Mouse (Mus musculus): ENCODE measurements around the gene Rpl13a. TPM values are rescaled to one million over a fixed set of nuclear protein-coding genes. Genes with fewer than 3 reads are reported as not detected.
A peak's percentile ranks its signal among the peaks of the same experiment; 100 is the strongest.
"Not testable (repeated sequence)": the region's sequence is repeated elsewhere in the genome, so short reads cannot be mapped to it uniquely, and the experiment has no call there.

Gene Rpl13a
- polyA plus RNA-seq, 1 experiment from 2014 or later: 1,253 TPM

GRCm38 (mm10) chr7:45097479-45097878 is 31.1 kb downstream of the Rpl13a start:
- no peak overlapping the region for H3K9ac ChIP-seq (ENCODE audit: low read length)
- no peak overlapping the region for H3K4me2 ChIP-seq (ENCODE audit: low read length)
- DNase-seq (ENCODE audit: low spot score) (no peak), ATAC-seq (no peak)
- H3K9me3 ChIP-seq (replicated peaks; ENCODE audit: control insufficient read depth, low read length): no peaks in the 10 kb centered on the region
- H3K27me3 ChIP-seq (replicated peaks; ENCODE audit: control insufficient read depth, insufficient read depth, low read length): no peaks in the 10 kb centered on the region
- WGBS: 41% methylated on average over 6 of the region's 6 CpGs
- no peaks in the 10 kb centered on the region for H3K4me1 ChIP-seq (ENCODE audit: control insufficient read depth, insufficient read depth, low read length)
- no peaks in the 10 kb centered on the region for H3K36me3 ChIP-seq (ENCODE audit: control insufficient read depth, insufficient read depth, low read length)
- no peak overlapping the region for H3K4me3 ChIP-seq (ENCODE audit: low read depth, low read length)
- H3K27ac ChIP-seq (ENCODE audit: low read depth, low read length): no peak overlapping the region

DNA sequence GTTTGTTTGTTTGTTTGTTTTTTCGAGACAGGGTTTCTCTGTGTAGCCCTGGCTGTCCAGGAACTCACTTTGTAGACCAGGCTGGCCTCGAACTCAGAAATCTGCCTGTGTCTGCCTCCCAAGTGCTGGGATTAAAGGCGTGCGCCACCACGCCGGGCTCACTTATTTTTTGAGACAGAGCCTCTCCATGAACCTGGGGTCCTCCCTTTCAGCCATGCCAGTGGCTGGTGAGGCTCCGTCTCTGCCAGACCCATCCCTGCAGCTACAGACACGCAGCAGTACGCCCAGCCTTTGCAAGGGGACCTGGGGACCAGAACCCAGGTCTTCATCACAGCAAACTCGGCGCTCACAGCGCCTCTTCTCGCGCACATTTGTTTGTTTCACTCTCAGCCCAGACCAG is 32.6 kb downstream of the Rpl13a start:
- not testable (repeated sequence) for H3K36me3 ChIP-seq (ENCODE audit: control insufficient read depth, insufficient read depth, low read length); H3K4me1 ChIP-seq (ENCODE audit: control insufficient read depth, insufficient read depth, low read length); H3K9me3 ChIP-seq (replicated peaks; ENCODE audit: control insufficient read depth, low read length); DNase-seq (ENCODE audit: low spot score); H3K4me3 ChIP-seq (ENCODE audit: low read depth, low read length); H3K27ac ChIP-seq (ENCODE audit: low read depth, low read length); H3K27me3 ChIP-seq (replicated peaks; ENCODE audit: control insufficient read depth, insufficient read depth, low read length); ATAC-seq; H3K9ac ChIP-seq (ENCODE audit: low read length); H3K4me2 ChIP-seq (ENCODE audit: low read length)
- WGBS: 91% methylated on average over 14 of the region's 14 CpGs

- DNase-seq (ENCODE audit: low spot score) (no peak), ATAC-seq (no peak)
- Histone ChIP-seq H3K36me3 (ENCODE audit: control insufficient read depth, insufficient read depth, low read length) (no peaks in the 10 kb centered on the region), H3K4me1 (ENCODE audit: control insufficient read depth, insufficient read depth, low read length) (peaks cover 8% of the 10 kb centered on the region; the same call in 1 of the 2 replicates), H3K4me3 (ENCODE audit: low read depth, low read length) (no peak overlapping the region), H3K9ac (ENCODE audit: low read length) (no peak overlapping the region), H3K27ac (ENCODE audit: low read depth, low read length) (no peak overlapping the region), H3K4me2 (ENCODE audit: low read length) (no peak overlapping the region), H3K27me3 (replicated peaks; ENCODE audit: control insufficient read depth, insufficient read depth, low read length) (no peaks in the 10 kb centered on the region), H3K9me3 (replicated peaks; ENCODE audit: control insufficient read depth, low read length) (no peaks in the 10 kb centered on the region)
- WGBS: 84% methylated on average over 6 of the region's 6 CpGs
Observed at GRCm38 (mm10) chr7:45095367-45095766, 33.2 kb downstream of the Rpl13a start.

DNA sequence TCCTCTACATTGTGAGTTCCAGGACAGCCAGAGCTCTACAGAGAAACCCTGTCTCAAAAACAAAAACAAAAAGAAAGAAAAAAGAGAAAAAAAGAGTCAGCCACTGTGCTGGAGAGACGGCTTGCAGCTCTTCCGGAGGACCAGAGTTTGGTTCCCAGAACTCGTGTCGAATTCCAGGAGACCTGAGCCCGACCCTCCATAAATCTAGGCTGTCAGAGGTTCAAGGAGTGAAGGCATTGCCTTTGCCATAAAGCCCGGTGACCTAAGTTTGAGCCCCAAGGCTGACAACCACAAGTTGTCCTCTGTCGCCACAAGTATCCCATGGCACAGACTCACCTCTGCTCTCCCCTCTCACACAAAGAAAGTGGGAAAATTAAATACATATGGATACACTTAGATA is 34.4 kb downstream of the Rpl13a start:
- ATAC-seq (no peak), DNase-seq (ENCODE audit: low spot score) (no peak)
- 82% methylated on average over 7 of the region's 7 CpGs for WGBS
- H3K9me3 ChIP-seq (replicated peaks; ENCODE audit: control insufficient read depth, low read length): no peaks in the 10 kb centered on the region
- no peaks in the 10 kb centered on the region for H3K27me3 ChIP-seq (replicated peaks; ENCODE audit: control insufficient read depth, insufficient read depth, low read length)
- peaks cover 8% of the 10 kb centered on the region; the same call in 1 of the 2 replicates for H3K4me1 ChIP-seq (ENCODE audit: control insufficient read depth, insufficient read depth, low read length)
- no peak overlapping the region for H3K27ac ChIP-seq (ENCODE audit: low read depth, low read length)
- no peak overlapping the region for H3K4me3 ChIP-seq (ENCODE audit: low read depth, low read length)
- H3K4me2 ChIP-seq (ENCODE audit: low read length): no peak overlapping the region
- no peak overlapping the region for H3K9ac ChIP-seq (ENCODE audit: low read length)
- H3K36me3 ChIP-seq (ENCODE audit: control insufficient read depth, insufficient read depth, low read length): no peaks in the 10 kb centered on the region

GRCm38 (mm10) chr7:45093516-45093905 is 35.0 kb downstream of the Rpl13a start:
- no peaks in the 10 kb centered on the region for H3K36me3 ChIP-seq (ENCODE audit: control insufficient read depth, insufficient read depth, low read length)
- H3K9ac ChIP-seq (ENCODE audit: low read length): no peak overlapping the region
- no peaks in the 10 kb centered on the region for H3K9me3 ChIP-seq (replicated peaks; ENCODE audit: control insufficient read depth, low read length)
- ATAC-seq: no peak
- H3K4me2 ChIP-seq (ENCODE audit: low read length): no peak overlapping the region
- whole genome bisulfite sequencing: 35% methylated on average over 18 of the region's 18 CpGs
- no peaks in the 10 kb centered on the region for H3K27me3 ChIP-seq (replicated peaks; ENCODE audit: control insufficient read depth, insufficient read depth, low read length)
- H3K4me3 ChIP-seq (ENCODE audit: low read depth, low read length): no peak overlapping the region
- no peak overlapping the region for H3K27ac ChIP-seq (ENCODE audit: low read depth, low read length)
- H3K4me1 ChIP-seq (ENCODE audit: control insufficient read depth, insufficient read depth, low read length): peaks cover 8% of the 10 kb centered on the region; the same call in 1 of the 2 replicates
- DNase-seq (ENCODE audit: low spot score): no peak

DNA sequence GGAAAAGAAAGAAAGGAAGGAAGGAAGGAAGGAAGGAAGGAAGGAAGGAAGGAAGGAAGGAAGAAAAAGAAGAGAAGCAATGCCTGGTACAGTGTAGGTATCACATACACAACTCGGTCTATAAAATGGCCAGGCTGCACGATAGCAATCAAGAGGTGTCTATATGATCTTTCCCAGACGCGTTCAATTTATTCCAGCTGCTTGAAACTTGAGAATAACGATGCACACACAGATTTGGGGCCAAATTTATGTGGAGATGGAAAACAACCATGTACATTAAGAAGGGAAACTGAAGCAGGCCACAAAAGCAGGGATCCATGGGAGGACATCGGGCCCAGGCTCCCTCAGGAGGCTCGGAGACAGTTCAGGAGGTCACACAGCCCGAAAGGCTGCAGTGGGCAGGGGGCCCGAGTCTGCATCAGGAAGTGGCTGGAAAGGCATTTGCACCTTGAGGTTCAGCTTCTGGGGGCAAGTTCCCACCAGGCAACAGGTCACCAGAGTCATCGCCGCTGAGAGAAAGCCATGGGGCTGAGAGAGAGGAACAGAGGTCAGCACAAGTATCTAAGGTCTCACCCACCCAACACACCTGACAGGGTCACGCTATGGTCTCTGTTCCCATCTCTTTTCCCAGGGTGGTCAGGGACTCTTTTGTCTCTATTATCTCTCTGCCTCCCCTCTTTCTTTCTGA is 35.6 kb downstream of the Rpl13a start:
- no peak overlapping the region for H3K4me2 ChIP-seq (ENCODE audit: low read length)
- no peak for ATAC-seq
- no peak overlapping the region for H3K4me3 ChIP-seq (ENCODE audit: low read depth, low read length)
- H3K36me3 ChIP-seq (ENCODE audit: control insufficient read depth, insufficient read depth, low read length): no peaks in the 10 kb centered on the region
- H3K27ac ChIP-seq (ENCODE audit: low read depth, low read length): no peak overlapping the region
- no peak overlapping the region for H3K9ac ChIP-seq (ENCODE audit: low read length)
- DNase-seq (ENCODE audit: low spot score): no peak
- H3K9me3 ChIP-seq (replicated peaks; ENCODE audit: control insufficient read depth, low read length): no peaks in the 10 kb centered on the region
- WGBS: 68% methylated on average over 12 of the region's 12 CpGs
- H3K27me3 ChIP-seq (replicated peaks; ENCODE audit: control insufficient read depth, insufficient read depth, low read length): no peaks in the 10 kb centered on the region
- H3K4me1 ChIP-seq (ENCODE audit: control insufficient read depth, insufficient read depth, low read length): peaks cover 8% of the 10 kb centered on the region; the same call in 1 of the 2 replicates

- no peak within 1 kb of the TSS for H3K27ac ChIP-seq (ENCODE audit: low read depth, low read length)
Observed at GRCm38 (mm10) chr7:45092048-45092447, 36.5 kb downstream of the Rpl13a start, which contains the start of gene Rcn3. Rcn3 (minus strand) TSS chr7:45092221.

GRCm38 (mm10) chr7:45091001-45091990 is 37.3 kb downstream of the Rpl13a start:
- H3K27me3 ChIP-seq (replicated peaks; ENCODE audit: control insufficient read depth, insufficient read depth, low read length): no peaks in the 10 kb centered on the region
- H3K4me3 ChIP-seq (ENCODE audit: low read depth, low read length): peak overlapping the region; percentile 31
- no peak for DNase-seq (ENCODE audit: low spot score)
- H3K9ac ChIP-seq (ENCODE audit: low read length): peak overlapping the region; percentile 57
- H3K9me3 ChIP-seq (replicated peaks; ENCODE audit: control insufficient read depth, low read length): no peaks in the 10 kb centered on the region
- WGBS: 14% methylated on average over 35 of the region's 35 CpGs
- peak overlapping the region; percentile 60 for H3K4me2 ChIP-seq (ENCODE audit: low read length)
- peak; percentile 63 for ATAC-seq
- peaks cover 8% of the 10 kb centered on the region; the same call in 1 of the 2 replicates for H3K4me1 ChIP-seq (ENCODE audit: control insufficient read depth, insufficient read depth, low read length)
- no peak overlapping the region for H3K27ac ChIP-seq (ENCODE audit: low read depth, low read length)
- peaks cover 6% of the 10 kb centered on the region; the same call in 1 of the 2 replicates for H3K36me3 ChIP-seq (ENCODE audit: control insufficient read depth, insufficient read depth, low read length)

More at GRCm38 (mm10) chr7:45092048-45092447, 36.5 kb downstream of the Rpl13a start, which contains the start of gene Rcn3:
- peak within 1 kb of the TSS; percentile 57 for H3K9ac ChIP-seq (ENCODE audit: low read length)
- WGBS: under 1% methylated on average over 16 of the region's 16 CpGs
- peak; percentile 96 for ATAC-seq
- H3K4me2 ChIP-seq (ENCODE audit: low read length): peak within 1 kb of the TSS; percentile 60
- no peaks in the 10 kb centered on the region for H3K27me3 ChIP-seq (replicated peaks; ENCODE audit: control insufficient read depth, insufficient read depth, low read length)
- no peaks in the 10 kb centered on the region for H3K9me3 ChIP-seq (replicated peaks; ENCODE audit: control insufficient read depth, low read length)
- DNase-seq (ENCODE audit: low spot score): peak; percentile 95
- H3K4me3 ChIP-seq (ENCODE audit: low read depth, low read length): peak within 1 kb of the TSS; percentile 31
- H3K36me3 ChIP-seq (ENCODE audit: control insufficient read depth, insufficient read depth, low read length): 0 out of 2 replicates have a peak, but pooled peaks cover under 1% of the 10 kb centered on the region
- H3K4me1 ChIP-seq (ENCODE audit: control insufficient read depth, insufficient read depth, low read length): peaks cover 8% of the 10 kb centered on the region; the same call in 1 of the 2 replicates
